Mouse (Mus musculus): ENCODE data around the gene Wdcp. TPM values are rescaled to one million over a fixed set of nuclear protein-coding genes. Genes with fewer than 3 reads are reported as not detected.

Wdcp gene
- polyA plus RNA-seq, 1 experiment from 2014 or later: 14.8 TPM

DNA sequence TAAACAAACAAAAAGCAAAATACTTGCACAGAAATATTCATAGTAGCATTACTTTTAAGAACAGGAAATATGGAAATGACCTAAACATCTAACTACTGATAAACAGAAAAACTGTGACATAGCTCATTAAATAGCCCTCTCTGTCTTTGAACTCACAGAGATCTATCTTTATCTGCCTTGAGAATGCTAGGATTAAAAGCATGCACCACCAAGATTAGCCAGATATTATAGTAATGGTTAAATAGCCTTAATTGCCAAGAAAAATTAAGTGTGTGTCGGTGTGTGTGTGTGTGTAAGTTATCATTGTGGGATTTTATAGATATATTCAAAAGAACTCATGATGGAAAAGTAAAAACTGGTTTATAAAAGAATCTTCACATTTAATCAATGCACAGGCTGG is 46.8 kb downstream of the Wdcp start:
- H3K9ac ChIP-seq: no peak overlapping the region
- no peak overlapping the region for H3K4me2 ChIP-seq
- no peaks in the 10 kb centered on the region for H3K9me3 ChIP-seq
- 87% methylated on average over 1 of the region's 1 CpGs for WGBS
- ATAC-seq (ENCODE audit: insufficient read depth, low FRiP score, low read depth): no peak
- H3K36me3 ChIP-seq: no peaks in the 10 kb centered on the region
- no peak overlapping the region for H3K27ac ChIP-seq
- no peaks in the 10 kb centered on the region for H3K27me3 ChIP-seq (replicated peaks)
- H3K4me3 ChIP-seq (replicated peaks): no peak overlapping the region
- H3K4me1 ChIP-seq: no peaks in the 10 kb centered on the region

DNA sequence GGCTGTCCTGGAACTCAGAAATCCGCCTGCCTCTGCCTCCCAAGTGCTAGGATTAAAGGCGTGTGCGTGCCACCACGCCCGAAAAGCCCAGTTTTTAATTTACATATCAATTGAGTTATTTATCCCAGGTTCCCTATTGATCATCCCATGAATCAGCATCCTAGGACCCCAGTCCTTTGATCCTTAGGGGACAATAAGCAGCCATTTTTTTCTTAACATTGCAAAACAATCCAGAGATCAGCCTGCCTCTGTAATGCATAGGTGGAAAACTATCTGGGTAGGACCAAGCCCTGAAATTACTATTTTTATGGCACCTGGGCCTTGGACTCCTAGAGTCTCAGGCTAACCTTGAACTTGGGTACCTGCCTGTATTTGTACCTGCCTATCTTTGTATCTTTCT is 54.9 kb downstream of the Wdcp start:
- no peak overlapping the region for H3K4me2 ChIP-seq
- H3K9me3 ChIP-seq: no peaks in the 10 kb centered on the region
- no peak overlapping the region for H3K27ac ChIP-seq
- no peak for ATAC-seq (ENCODE audit: insufficient read depth, low FRiP score, low read depth)
- 95% methylated on average over 5 of the region's 5 CpGs for WGBS
- no peaks in the 10 kb centered on the region for H3K27me3 ChIP-seq (replicated peaks)
- no peak overlapping the region for H3K4me3 ChIP-seq (replicated peaks)
- H3K9ac ChIP-seq: no peak overlapping the region
- no peaks in the 10 kb centered on the region for H3K4me1 ChIP-seq
- no peaks in the 10 kb centered on the region for H3K36me3 ChIP-seq

GRCm38 (mm10) chr12:4905946-4906345 is 62.8 kb downstream of the Wdcp start:
- no peak overlapping the region for H3K4me2 ChIP-seq

DNA sequence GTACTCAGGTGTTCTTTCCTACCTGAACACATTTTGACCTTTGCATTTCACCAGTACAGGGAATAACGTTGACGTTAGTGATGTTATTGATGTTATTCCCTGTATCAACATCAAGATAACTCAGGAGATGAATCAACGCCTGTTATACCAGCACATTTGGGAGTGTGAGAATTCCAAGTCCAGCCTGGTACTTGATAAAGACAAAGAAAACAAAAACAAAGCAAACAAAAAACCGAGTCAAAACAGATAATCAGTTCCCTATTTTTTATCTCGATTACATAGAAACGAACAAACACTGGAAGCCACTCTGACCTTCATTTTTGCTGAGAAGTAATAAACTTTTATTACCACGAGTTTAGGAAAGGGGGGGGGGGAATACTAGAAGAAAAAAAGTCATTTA is 63.4 kb downstream of the Wdcp start:
- Histone ChIP-seq H3K27ac (0 out of 2 replicates have a peak overlapping the region, but pooled peaks have one; percentile 86), H3K36me3 (no peaks in the 10 kb centered on the region), H3K27me3 (replicated peaks) (no peaks in the 10 kb centered on the region), H3K4me2 (peak overlapping the region; percentile 88), H3K4me1 (no peaks in the 10 kb centered on the region), H3K9ac (no peak overlapping the region), H3K4me3 (replicated peaks) (peak overlapping the region; percentile 80), H3K9me3 (no peaks in the 10 kb centered on the region)
- 38% methylated on average over 7 of the region's 7 CpGs for WGBS
- no peak for ATAC-seq (ENCODE audit: insufficient read depth, low FRiP score, low read depth)

More at GRCm38 (mm10) chr12:4905946-4906345, 62.8 kb downstream of the Wdcp start:
- 76% methylated on average over 7 of the region's 7 CpGs for WGBS
- ATAC-seq (ENCODE audit: insufficient read depth, low FRiP score, low read depth): no peak
- Histone ChIP-seq H3K27me3 (replicated peaks) (no peaks in the 10 kb centered on the region), H3K9ac (no peak overlapping the region), H3K9me3 (no peaks in the 10 kb centered on the region), H3K36me3 (no peaks in the 10 kb centered on the region), H3K27ac (no peak overlapping the region), H3K4me3 (replicated peaks) (no peak overlapping the region), H3K4me1 (no peaks in the 10 kb centered on the region)

- peak within 1 kb of the TSS; percentile 80 for H3K4me3 ChIP-seq (replicated peaks)
- under 1% methylated on average over 122 of the region's 125 CpGs for WGBS
- peak within 1 kb of the TSS; percentile 86 for H3K27ac ChIP-seq
- no peaks in the 10 kb centered on the region for H3K36me3 ChIP-seq
- peak; percentile 97 for ATAC-seq (ENCODE audit: insufficient read depth, low FRiP score, low read depth)
- H3K4me2 ChIP-seq: peak within 1 kb of the TSS; percentile 88
- H3K9ac ChIP-seq: peak within 1 kb of the TSS; percentile 74
- H3K27me3 ChIP-seq (replicated peaks): no peaks in the 10 kb centered on the region
- H3K4me1 ChIP-seq: no peaks in the 10 kb centered on the region
- no peaks in the 10 kb centered on the region for H3K9me3 ChIP-seq
Observed at GRCm38 (mm10) chr12:4906951-4907906, 64.1 kb downstream of the Wdcp start, which contains the start of gene Ubxn2a. Gene Ubxn2a (minus strand): TSS chr12:4907705.

- 87% methylated on average over 7 of the region's 7 CpGs for WGBS
- no peak overlapping the region for H3K4me2 ChIP-seq
- H3K27ac ChIP-seq: no peak overlapping the region
- H3K4me1 ChIP-seq: no peaks in the 10 kb centered on the region
- no peaks in the 10 kb centered on the region for H3K9me3 ChIP-seq
- ATAC-seq (ENCODE audit: insufficient read depth, low FRiP score, low read depth): no peak
- H3K4me3 ChIP-seq (replicated peaks): peak overlapping the region; percentile 80; the same call in 1 of the 2 replicates
- H3K36me3 ChIP-seq: no peaks in the 10 kb centered on the region
- no peak overlapping the region for H3K9ac ChIP-seq
- no peaks in the 10 kb centered on the region for H3K27me3 ChIP-seq (replicated peaks)
Observed at GRCm38 (mm10) chr12:4908391-4908790, 65.3 kb downstream of the Wdcp start.

Other genes starting within 250 kb of the Wdcp start
- 0.28 and 0.44 TPM in 2 replicates for gene Fam228a, start 104.9 kb upstream of the Wdcp start, polyA plus RNA-seq (2015; fragmentation: Nextera tagmentation; extraction: Ambion mirVana)
- 1.6 and 2.0 TPM in 2 replicates for gene Pfn4, start 74.3 kb upstream of the Wdcp start, polyA plus RNA-seq (2015; fragmentation: Nextera tagmentation; extraction: Ambion mirVana)
- gene Fam228b, start 74.0 kb upstream of the Wdcp start, polyA plus RNA-seq (2015; fragmentation: Nextera tagmentation; extraction: Ambion mirVana): 3.1 and 3.5 TPM in 2 replicates
- gene Sf3b6, start 25.8 kb upstream of the Wdcp start, polyA plus RNA-seq (2015; fragmentation: Nextera tagmentation; extraction: Ambion mirVana): 207 and 267 TPM in 2 replicates
- gene Fkbp1b, start 1.7 kb upstream of the Wdcp start, polyA plus RNA-seq (2015; fragmentation: Nextera tagmentation; extraction: Ambion mirVana): 12.0 and 12.5 TPM in 2 replicates
- 2.9 and 5.0 TPM in 2 replicates for gene Mfsd2b, start 31.1 kb downstream of the Wdcp start, polyA plus RNA-seq (2015; fragmentation: Nextera tagmentation; extraction: Ambion mirVana)
- gene Ubxn2a, start 64.4 kb downstream of the Wdcp start, polyA plus RNA-seq (2015; fragmentation: Nextera tagmentation; extraction: Ambion mirVana): 31.6 and 32.3 TPM in 2 replicates
- gene Atad2b, start 74.0 kb downstream of the Wdcp start, polyA plus RNA-seq (2015; fragmentation: Nextera tagmentation; extraction: Ambion mirVana): 9.3 and 10.8 TPM in 2 replicates